Mouse (Mus musculus) myocyte (in vitro differentiated cells): ENCODE measurements around the gene Rem2.

Experiments
- E2F4 ChIP-seq: IDR thresholded peaks from one replicate; pipeline ENCODE4 v1.6.1; 2011; ENCODE audit warnings: mild to moderate bottlenecking, control low read depth, moderate library complexity; ENCODE audit not compliant: insufficient read depth
- MAX ChIP-seq: IDR thresholded peaks from one replicate; pipeline ENCODE4 v1.6.1; 2011; ENCODE audit warnings: low read depth, mild to moderate bottlenecking, control low read depth
- MYOD1 ChIP-seq, 3 experiments: IDR thresholded peaks; one replicate each; pipeline ENCODE4 v1.6.1; 2011; ENCODE audit warnings: control low read depth in 2 of 3, low read depth in 2 of 3, mild to moderate bottlenecking in 2 of 3, moderate library complexity in 1 of 3; ENCODE audit not compliant: insufficient read length in 2 of 3, control insufficient read depth in 1 of 3
- MYOG ChIP-seq, 3 experiments: IDR thresholded peaks; one replicate each; pipeline ENCODE4 v1.6.1; 2011; ENCODE audit warnings: control low read depth in 2 of 3, low read depth in 2 of 3, mild to moderate bottlenecking in 2 of 3; ENCODE audit not compliant: insufficient read length in 2 of 3, control insufficient read depth in 1 of 3, insufficient read depth in 1 of 3
- POLR2A ChIP-seq: IDR thresholded peaks from one replicate; pipeline ENCODE4 v1.6.1; 2011; ENCODE audit warnings: low read depth, mild to moderate bottlenecking, control low read depth, moderate library complexity; ENCODE audit not compliant: insufficient read length
- POLR2AphosphoS2 ChIP-seq: IDR thresholded peaks from one replicate; pipeline ENCODE4 v1.6.1; 2011; ENCODE audit warnings: low read depth, control low read depth; ENCODE audit not compliant: insufficient read length

- no peak for TF ChIP-seq POLR2A
- TF ChIP-seq POLR2AphosphoS2, result no peak
- TF ChIP-seq E2F4, result no peak
- TF ChIP-seq MAX, result no peak
- TF ChIP-seq MYOD1 (IDR thresholded peaks at IDR 0.05; ENCODE audit: control insufficient read depth in 1 of 3, insufficient read length in 2 of 3, low read depth in 2 of 3), result no peak
- TF ChIP-seq MYOG (IDR thresholded peaks at IDR 0.05; ENCODE audit: control insufficient read depth in 1 of 3, insufficient read depth in 1 of 3, insufficient read length in 2 of 3, low read depth in 2 of 3), result no peak
These were observed 4.4 kb upstream of the Rem2 start for GRCm38 (mm10) chr14:54471467-54471866.
